Mouse (Mus musculus): ENCODE measurements around the gene Zfp1. TPM values are rescaled to one million over a fixed set of nuclear protein-coding genes. Genes with fewer than 3 reads are reported as not detected.
A peak's percentile ranks its signal among the peaks of the same experiment; 100 is the strongest.
"Not testable (repeated sequence)": the region's sequence is repeated elsewhere in the genome, so short reads cannot be mapped to it uniquely, and the experiment has no call there.

Zfp1 gene
- polyA plus RNA-seq, 1 experiment from 2014 or later: 23.3 TPM

DNA sequence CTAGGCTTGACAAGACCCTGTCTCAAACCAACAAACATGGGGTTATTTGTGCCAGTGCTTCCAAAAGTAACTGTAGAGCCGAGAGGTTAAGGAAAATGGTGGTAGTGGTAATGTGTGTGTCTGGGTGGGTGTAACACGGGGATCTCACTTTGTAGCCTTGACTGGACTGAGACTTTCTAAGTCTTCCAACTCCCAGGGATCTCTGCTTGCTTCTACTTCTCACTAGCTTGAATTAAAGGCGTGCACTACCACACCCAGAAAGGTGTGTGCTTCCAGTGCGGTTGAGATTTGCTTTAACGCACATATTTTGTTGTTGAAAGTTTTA lies 300 bp upstream of the Zfp1 start:
- Histone ChIP-seq H3K4me3 (ENCODE audit: low read depth, low read length) (peak overlapping the region; percentile 66), H3K4me1 (ENCODE audit: control insufficient read depth, insufficient read depth, low read length) (0 out of 2 replicates have a peak, but pooled peaks cover 4% of the 10 kb centered on the region)
- WGBS: 10% methylated on average over 5 of the region's 5 CpGs

DNA sequence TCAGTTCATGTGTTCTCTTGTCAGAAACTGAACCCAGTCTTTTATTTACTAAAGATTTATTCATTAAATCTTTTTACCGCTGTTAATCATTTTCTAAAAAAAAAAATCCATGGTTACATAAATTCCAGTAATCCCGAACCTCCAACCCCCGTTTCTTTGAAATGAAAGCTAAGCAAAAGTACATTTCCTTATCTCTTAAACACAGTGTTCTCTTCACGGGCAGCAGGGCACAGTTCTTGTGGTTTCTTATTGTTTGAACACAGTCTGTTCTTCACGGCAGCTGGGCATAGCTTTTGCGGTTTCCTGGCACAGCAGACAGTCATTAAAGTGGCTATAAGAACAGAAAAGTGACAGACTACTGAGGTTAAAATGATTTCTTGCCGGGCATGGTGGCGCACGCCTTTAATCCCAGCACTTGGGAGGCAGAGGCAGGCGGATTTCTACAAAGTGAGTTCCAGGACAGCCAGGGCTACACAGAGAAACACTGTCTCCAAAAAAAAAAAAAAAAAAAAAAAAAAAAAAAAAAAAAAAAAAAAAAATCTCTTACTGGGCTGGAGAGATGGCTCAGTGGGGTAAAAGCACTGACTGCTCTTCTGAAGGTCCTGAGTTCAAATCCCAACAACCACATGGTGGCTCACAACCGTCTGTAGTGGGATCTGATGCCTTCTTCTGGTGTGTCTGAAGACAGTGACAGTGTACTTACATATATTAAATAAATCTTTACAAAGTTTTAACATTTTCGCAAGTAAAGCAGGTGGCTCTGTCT lies 1.3 kb downstream of the Zfp1 start:
- not testable (repeated sequence) for H3K9me3 ChIP-seq (ENCODE audit: control insufficient read depth, low read length); H3K27me3 ChIP-seq (ENCODE audit: control insufficient read depth, insufficient read depth, low read length); H3K9ac ChIP-seq (ENCODE audit: low read length); H3K27ac ChIP-seq (replicated peaks; ENCODE audit: low read depth, low read length); H3K4me2 ChIP-seq (ENCODE audit: low read depth, severe bottlenecking); DNase-seq (ENCODE audit: low spot score); H3K4me1 ChIP-seq (ENCODE audit: control insufficient read depth, insufficient read depth, low read length); ATAC-seq (ENCODE audit: insufficient number of reproducible peaks, low FRiP score, low TSS enrichment, low read depth); H3K36me3 ChIP-seq (ENCODE audit: control insufficient read depth, insufficient read depth, low read length)
- peak overlapping the region; percentile 66 for H3K4me3 ChIP-seq (ENCODE audit: low read depth, low read length)
- 78% methylated on average over 12 of the region's 12 CpGs for WGBS

More for the DNA sequence above, 300 bp upstream of the Zfp1 start:
- peak overlapping the region; percentile 67 for H3K9ac ChIP-seq (ENCODE audit: low read length)
- H3K36me3 ChIP-seq (ENCODE audit: control insufficient read depth, insufficient read depth, low read length): no peaks in the 10 kb centered on the region
- peak overlapping the region; percentile 68; the same call in 1 of the 2 replicates for H3K27ac ChIP-seq (replicated peaks; ENCODE audit: low read depth, low read length)
- no peaks in the 10 kb centered on the region for H3K9me3 ChIP-seq (ENCODE audit: control insufficient read depth, low read length)
- peak; percentile 23; the same call in 1 of the 2 replicates for ATAC-seq (ENCODE audit: insufficient number of reproducible peaks, low FRiP score, low TSS enrichment, low read depth)
- H3K4me2 ChIP-seq (ENCODE audit: low read depth, severe bottlenecking): peak overlapping the region; percentile 60
- no peak for DNase-seq (ENCODE audit: low spot score)
- no peaks in the 10 kb centered on the region for H3K27me3 ChIP-seq (ENCODE audit: control insufficient read depth, insufficient read depth, low read length)

DNA sequence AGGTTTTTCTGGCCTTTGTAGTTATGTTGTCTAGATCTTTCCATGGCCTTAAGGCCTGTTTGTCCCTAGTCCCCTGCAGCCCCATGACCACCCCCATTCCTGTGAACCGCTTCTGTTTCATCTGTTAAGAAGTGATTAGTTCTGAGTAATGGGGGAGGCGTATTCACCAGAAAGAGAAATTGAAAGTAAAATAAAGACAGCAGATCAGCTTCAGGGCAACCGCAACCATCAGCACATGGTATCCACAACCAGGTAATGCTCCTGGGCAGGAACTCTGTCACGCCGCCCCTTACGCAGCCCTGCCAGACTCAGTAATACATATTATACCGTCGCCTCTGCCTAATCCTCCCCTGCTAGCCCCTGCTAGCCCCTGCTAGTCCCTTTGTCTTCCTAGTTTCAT lies 2.5 kb downstream of the Zfp1 start:
- no peaks in the 10 kb centered on the region for H3K36me3 ChIP-seq (ENCODE audit: control insufficient read depth, insufficient read depth, low read length)
- 97% methylated on average over 8 of the region's 8 CpGs for WGBS
- 0 out of 2 replicates have a peak, but pooled peaks cover 4% of the 10 kb centered on the region for H3K4me1 ChIP-seq (ENCODE audit: control insufficient read depth, insufficient read depth, low read length)
- H3K27me3 ChIP-seq (ENCODE audit: control insufficient read depth, insufficient read depth, low read length): no peaks in the 10 kb centered on the region
- no peak overlapping the region for H3K4me3 ChIP-seq (ENCODE audit: low read depth, low read length)
- H3K4me2 ChIP-seq (ENCODE audit: low read depth, severe bottlenecking): no peak overlapping the region
- no peaks in the 10 kb centered on the region for H3K9me3 ChIP-seq (ENCODE audit: control insufficient read depth, low read length)
- no peak overlapping the region for H3K27ac ChIP-seq (replicated peaks; ENCODE audit: low read depth, low read length)
- no peak overlapping the region for H3K9ac ChIP-seq (ENCODE audit: low read length)
- ATAC-seq (ENCODE audit: insufficient number of reproducible peaks, low FRiP score, low TSS enrichment, low read depth): no peak
- no peak for DNase-seq (ENCODE audit: low spot score)

DNA sequence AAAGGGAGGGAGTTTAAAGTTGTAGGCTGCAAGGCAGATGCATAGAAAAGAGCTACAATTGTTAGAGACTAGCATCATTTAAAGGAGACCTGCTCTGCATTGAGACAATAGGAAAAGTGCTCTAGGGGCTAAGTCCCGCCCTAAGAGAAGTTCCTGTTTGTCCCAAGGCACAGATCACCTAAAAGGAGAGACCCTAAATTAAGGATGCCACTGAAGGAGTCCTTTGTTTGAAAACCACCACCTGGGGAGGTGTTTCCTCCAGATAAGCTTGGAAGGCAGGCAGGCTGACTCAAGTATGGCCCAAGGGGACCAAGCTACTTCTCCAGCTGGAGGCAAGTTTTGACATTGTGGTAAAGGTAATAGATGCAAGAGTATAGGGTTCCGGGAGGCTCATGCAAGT lies 5.6 kb downstream of the Zfp1 start:
- Histone ChIP-seq H3K36me3 (ENCODE audit: control insufficient read depth, insufficient read depth, low read length) (no peaks in the 10 kb centered on the region), H3K4me3 (ENCODE audit: low read depth, low read length) (no peak overlapping the region), H3K9ac (ENCODE audit: low read length) (no peak overlapping the region), H3K4me1 (ENCODE audit: control insufficient read depth, insufficient read depth, low read length) (no peaks in the 10 kb centered on the region), H3K27ac (replicated peaks; ENCODE audit: low read depth, low read length) (no peak overlapping the region), H3K4me2 (ENCODE audit: low read depth, severe bottlenecking) (no peak overlapping the region), H3K9me3 (ENCODE audit: control insufficient read depth, low read length) (no peaks in the 10 kb centered on the region), H3K27me3 (ENCODE audit: control insufficient read depth, insufficient read depth, low read length) (no peaks in the 10 kb centered on the region)
- 75% methylated on average over 2 of the region's 2 CpGs for whole genome bisulfite sequencing
- ATAC-seq (ENCODE audit: insufficient number of reproducible peaks, low FRiP score, low TSS enrichment, low read depth) (no peak), DNase-seq (ENCODE audit: low spot score) (no peak)

DNA sequence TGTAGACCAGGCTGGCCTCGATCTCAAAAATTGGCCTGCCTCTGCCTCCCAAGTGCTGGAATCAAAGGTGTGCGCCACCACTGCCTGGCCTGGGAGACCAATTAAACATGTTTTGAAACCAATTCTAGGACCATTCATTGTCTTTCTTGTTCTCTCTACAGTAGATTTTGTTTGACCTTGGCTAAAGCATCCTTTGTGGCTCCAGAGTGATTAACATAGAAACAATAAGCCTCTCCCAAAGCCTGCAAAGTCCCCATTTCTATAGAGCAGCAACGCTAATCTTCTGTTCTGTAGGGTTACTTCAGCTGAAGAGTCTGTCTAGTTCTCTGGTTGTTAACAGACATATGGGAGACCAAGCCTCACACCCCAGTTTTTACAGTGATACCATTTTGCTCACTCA lies 7.5 kb downstream of the Zfp1 start:
- Histone ChIP-seq H3K4me3 (ENCODE audit: low read depth, low read length) (no peak overlapping the region), H3K27ac (replicated peaks; ENCODE audit: low read depth, low read length) (no peak overlapping the region), H3K36me3 (ENCODE audit: control insufficient read depth, insufficient read depth, low read length) (no peaks in the 10 kb centered on the region), H3K9me3 (ENCODE audit: control insufficient read depth, low read length) (no peaks in the 10 kb centered on the region; the same call in 1 of the 2 replicates), H3K27me3 (ENCODE audit: control insufficient read depth, insufficient read depth, low read length) (no peaks in the 10 kb centered on the region), H3K9ac (ENCODE audit: low read length) (no peak overlapping the region), H3K4me1 (ENCODE audit: control insufficient read depth, insufficient read depth, low read length) (no peaks in the 10 kb centered on the region), H3K4me2 (ENCODE audit: low read depth, severe bottlenecking) (no peak overlapping the region)
- no peak for DNase-seq (ENCODE audit: low spot score)
- 94% methylated on average over 3 of the region's 3 CpGs for WGBS
- ATAC-seq (ENCODE audit: insufficient number of reproducible peaks, low FRiP score, low TSS enrichment, low read depth): no peak

DNA sequence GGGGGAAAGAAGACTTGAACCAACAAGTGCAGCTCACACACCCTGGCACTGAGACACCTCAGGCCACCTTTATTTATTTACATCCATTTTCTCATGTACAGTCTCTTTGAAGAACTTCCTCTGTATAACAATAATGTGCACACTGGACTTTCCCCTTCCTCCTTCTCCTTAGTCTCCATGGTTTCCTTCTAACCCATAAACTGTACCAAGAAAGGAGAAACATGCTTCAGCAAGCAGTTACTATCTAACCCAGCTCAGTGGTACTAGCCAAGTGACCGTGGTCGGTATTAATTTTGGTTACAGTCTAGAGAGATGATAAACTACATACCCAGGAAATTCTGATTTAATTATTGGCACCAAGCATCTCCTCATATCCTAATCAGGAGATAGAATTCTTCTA lies 10.3 kb downstream of the Zfp1 start:
- DNase-seq (ENCODE audit: low spot score) (no peak), ATAC-seq (ENCODE audit: insufficient number of reproducible peaks, low FRiP score, low TSS enrichment, low read depth) (no peak)
- Histone ChIP-seq H3K9me3 (ENCODE audit: control insufficient read depth, low read length) (no peaks in the 10 kb centered on the region; the same call in 1 of the 2 replicates), H3K36me3 (ENCODE audit: control insufficient read depth, insufficient read depth, low read length) (no peaks in the 10 kb centered on the region), H3K4me2 (ENCODE audit: low read depth, severe bottlenecking) (no peak overlapping the region), H3K27ac (replicated peaks; ENCODE audit: low read depth, low read length) (no peak overlapping the region), H3K27me3 (ENCODE audit: control insufficient read depth, insufficient read depth, low read length) (no peaks in the 10 kb centered on the region), H3K9ac (ENCODE audit: low read length) (no peak overlapping the region), H3K4me3 (ENCODE audit: low read depth, low read length) (no peak overlapping the region), H3K4me1 (ENCODE audit: control insufficient read depth, insufficient read depth, low read length) (no peaks in the 10 kb centered on the region)
- WGBS: 98% methylated on average over 2 of the region's 2 CpGs

DNA sequence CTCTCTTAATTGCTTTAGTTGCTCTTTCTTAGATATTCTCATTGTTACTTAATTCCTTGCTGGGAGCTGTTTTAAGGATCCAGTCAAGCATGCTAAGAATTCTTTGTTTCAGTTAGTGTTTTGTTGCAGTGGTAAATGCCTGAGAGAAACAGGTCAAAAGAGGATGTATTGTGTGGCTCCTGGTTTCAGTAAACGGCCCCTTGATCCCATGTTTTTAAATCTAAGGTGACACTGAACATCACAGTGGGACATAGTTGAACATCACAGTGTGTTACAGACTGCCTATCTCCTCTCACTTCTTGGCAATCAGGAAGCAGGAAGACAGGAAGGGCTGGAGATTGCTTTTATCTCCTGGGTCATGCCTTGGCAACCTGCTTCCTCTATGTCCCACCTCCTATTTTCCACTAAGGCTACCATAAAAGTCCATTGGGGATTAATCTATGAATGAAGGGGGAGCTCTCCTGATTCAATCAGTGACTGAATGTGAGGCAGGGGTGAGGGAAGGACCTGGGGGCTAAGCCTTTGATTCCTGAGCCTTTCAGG lies 14.2 kb downstream of the Zfp1 start:
- H3K9ac ChIP-seq (ENCODE audit: low read length): no peak overlapping the region
- H3K36me3 ChIP-seq (ENCODE audit: control insufficient read depth, insufficient read depth, low read length): no peaks in the 10 kb centered on the region; the same call in 1 of the 2 replicates
- ATAC-seq (ENCODE audit: insufficient number of reproducible peaks, low FRiP score, low TSS enrichment, low read depth) (no peak), DNase-seq (ENCODE audit: low spot score) (no peak)
- no peaks in the 10 kb centered on the region; the same call in 1 of the 2 replicates for H3K9me3 ChIP-seq (ENCODE audit: control insufficient read depth, low read length)
- H3K27me3 ChIP-seq (ENCODE audit: control insufficient read depth, insufficient read depth, low read length): no peaks in the 10 kb centered on the region
- no peak overlapping the region for H3K4me3 ChIP-seq (ENCODE audit: low read depth, low read length)
- H3K4me1 ChIP-seq (ENCODE audit: control insufficient read depth, insufficient read depth, low read length): no peaks in the 10 kb centered on the region
- no peak overlapping the region for H3K27ac ChIP-seq (replicated peaks; ENCODE audit: low read depth, low read length)
- WGBS: 76% methylated on average over 1 of the region's 1 CpGs
- H3K4me2 ChIP-seq (ENCODE audit: low read depth, severe bottlenecking): no peak overlapping the region

DNA sequence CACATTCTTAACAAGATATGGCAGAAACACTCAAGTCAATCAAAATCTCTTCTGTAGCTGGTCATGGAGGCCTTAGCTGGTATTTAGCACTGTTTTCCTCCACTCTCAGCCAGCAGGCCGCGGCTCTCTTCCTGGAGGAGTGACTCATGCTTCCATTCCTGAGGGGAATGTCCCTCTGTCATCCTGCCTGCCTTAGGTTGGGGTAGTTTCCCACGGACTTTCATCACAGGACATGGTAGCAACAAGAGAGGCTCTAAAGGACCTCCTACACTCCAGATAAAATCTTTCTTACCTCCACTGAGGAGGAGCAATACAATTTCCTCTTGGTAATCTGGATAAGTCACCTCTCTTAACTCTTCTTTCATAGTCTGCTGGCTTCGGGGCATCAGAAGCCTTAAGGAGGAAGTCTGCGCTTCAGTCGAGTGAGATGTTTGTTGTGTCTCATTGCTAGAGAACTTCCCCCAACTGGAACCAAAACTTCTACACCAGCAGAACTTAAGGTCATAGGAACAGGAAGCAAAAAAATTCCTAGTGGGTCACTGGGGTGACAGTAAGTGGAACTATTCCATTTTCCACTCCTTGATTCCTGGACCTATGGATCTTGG lies 15.7 kb downstream of the Zfp1 start:
- no peaks in the 10 kb centered on the region for H3K27me3 ChIP-seq (ENCODE audit: control insufficient read depth, insufficient read depth, low read length)
- no peaks in the 10 kb centered on the region; the same call in 1 of the 2 replicates for H3K9me3 ChIP-seq (ENCODE audit: control insufficient read depth, low read length)
- H3K27ac ChIP-seq (replicated peaks; ENCODE audit: low read depth, low read length): no peak overlapping the region
- WGBS: 85% methylated on average over 6 of the region's 6 CpGs
- H3K9ac ChIP-seq (ENCODE audit: low read length): no peak overlapping the region
- ATAC-seq (ENCODE audit: insufficient number of reproducible peaks, low FRiP score, low TSS enrichment, low read depth): no peak
- H3K4me1 ChIP-seq (ENCODE audit: control insufficient read depth, insufficient read depth, low read length): no peaks in the 10 kb centered on the region
- H3K4me2 ChIP-seq (ENCODE audit: low read depth, severe bottlenecking): no peak overlapping the region
- no peak overlapping the region for H3K4me3 ChIP-seq (ENCODE audit: low read depth, low read length)
- DNase-seq (ENCODE audit: low spot score): no peak
- no peaks in the 10 kb centered on the region; the same call in 1 of the 2 replicates for H3K36me3 ChIP-seq (ENCODE audit: control insufficient read depth, insufficient read depth, low read length)
